Mouse (Mus musculus) erythroblast, embryonic 14.5 days (primary cell): ENCODE measurements around the gene Sltm.

ENCODE experiments used
- GATA1 ChIP-seq: IDR thresholded peaks from 2 replicates; pipeline ENCODE4 v1.6.1; 2012; ENCODE audit warnings: low read length, inconsistent platforms, mixed read lengths
- TAL1 ChIP-seq: IDR thresholded peaks from 3 replicates; pipeline ENCODE4 v1.6.1; 2012; ENCODE audit warnings: low read length, inconsistent platforms, mixed read lengths

DNA sequence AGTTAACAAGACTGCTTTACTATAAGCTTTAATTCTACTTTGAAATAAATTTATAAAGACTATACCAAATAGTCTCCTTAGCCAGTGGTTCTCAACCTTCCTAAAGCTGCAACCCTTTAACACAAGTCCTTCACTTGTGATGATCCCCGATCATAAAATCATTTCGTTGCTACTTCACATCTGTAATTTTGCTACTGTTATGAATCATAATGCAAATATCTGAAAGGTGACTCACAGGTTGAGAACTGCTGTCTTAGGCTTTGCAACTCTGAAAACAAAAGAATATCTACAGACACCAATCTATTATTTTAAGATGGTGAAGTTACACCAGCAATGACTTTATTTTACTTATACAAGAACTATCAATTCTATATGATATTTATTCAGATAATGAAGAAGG, 94.2 kb downstream of the Sltm start:
- no peak for TF ChIP-seq TAL1
- TF ChIP-seq GATA1, result no peak
